Mouse (Mus musculus) bone marrow macrophage, adult 2 months (primary cell): Measurements from ENCODE around the gene Lrrc75b.

Experiments used
- CTCF ChIP-seq: IDR thresholded peaks from 2 replicates; pipeline ENCODE4 v1.5.1; 2012; ENCODE audit warnings: low read depth, mild to moderate bottlenecking, low read length, moderate library complexity
- POLR2A ChIP-seq: IDR thresholded peaks from 2 replicates; pipeline ENCODE4 v1.6.1; 2012; ENCODE audit warnings: mild to moderate bottlenecking, low read depth, low read length, borderline replicate concordance

DNA sequence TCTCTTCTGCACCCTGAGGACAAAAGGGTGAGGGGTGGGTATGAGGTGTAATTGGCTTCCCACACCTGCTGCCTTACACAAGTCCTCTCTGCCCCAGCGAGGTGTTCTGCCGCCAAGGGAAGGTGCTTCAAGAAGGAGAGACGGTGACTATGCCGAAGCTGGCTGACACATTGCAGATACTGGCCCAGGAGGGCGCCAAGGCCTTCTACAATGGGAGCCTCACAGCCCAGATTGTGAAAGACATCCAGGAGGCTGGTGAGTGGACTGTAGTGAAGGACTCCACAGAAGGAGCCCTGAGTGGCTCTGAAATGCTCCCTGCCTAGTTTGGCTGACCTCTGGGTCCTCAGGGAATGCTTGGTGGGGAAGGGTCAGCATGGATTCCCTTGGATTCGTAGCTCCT is 19.0 kb upstream of the Lrrc75b start:
- TF ChIP-seq CTCF (no peak), POLR2A (no peak)
